Mouse (Mus musculus) neural tube, embryonic 14.5 days (tissue): ENCODE results near the gene Galntl6. TPM values are rescaled to one million over a fixed set of nuclear protein-coding genes. Genes with fewer than 3 reads are reported as not detected.

Experiments used
- ATAC-seq: fragments of 200-750 bp; cut with Nextera tagmentation; 2 replicates; pipeline ENCODE4 v1.8.0; 2017; ENCODE audit warnings: low read depth, mild to moderate bottlenecking, moderate TSS enrichment, moderate library complexity
- H3K27ac ChIP-seq: fragments of 300-500 bp; sonication (generic); 2 replicates; pipeline ENCODE4 v1.5.1; 2014; ENCODE audit warnings: low read depth, mild to moderate bottlenecking, control low read depth, low read length, moderate library complexity, mixed read lengths
- H3K27me3 ChIP-seq: fragments of 300-500 bp; sonication (generic); 2 replicates; pipeline ENCODE4 v1.6.1; 2014; ENCODE audit warnings: low read length; ENCODE audit not compliant: control insufficient read depth, insufficient read depth
- H3K36me3 ChIP-seq: fragments of 300-500 bp; sonication (generic); 2 replicates; pipeline ENCODE4 v1.6.1; 2014; ENCODE audit warnings: low read length, mixed read lengths; ENCODE audit not compliant: control insufficient read depth, insufficient read depth
- H3K4me1 ChIP-seq: fragments of 300-500 bp; sonication (generic); 2 replicates; pipeline ENCODE4 v1.6.1; 2014; ENCODE audit warnings: low read length; ENCODE audit not compliant: control insufficient read depth, insufficient read depth
- H3K4me2 ChIP-seq: fragments of 300-500 bp; sonication (generic); 2 replicates; pipeline ENCODE4 v1.6.1; 2014; ENCODE audit warnings: mild to moderate bottlenecking, low read depth, low read length, control low read depth
- H3K4me3 ChIP-seq: fragments of 300-500 bp; sonication (generic); 2 replicates; pipeline ENCODE4 v1.5.1; 2014; ENCODE audit warnings: low read depth, low read length, control low read depth, mixed read lengths
- H3K9ac ChIP-seq: fragments of 300-500 bp; sonication (generic); replicated peaks from 2 replicates; pipeline ENCODE4 v1.6.1; 2014; ENCODE audit warnings: low read depth, mild to moderate bottlenecking, control low read depth, low read length, mixed read lengths
- H3K9me3 ChIP-seq: fragments of 300-500 bp; sonication (generic); 2 replicates; pipeline ENCODE4 v1.6.1; 2016; ENCODE audit warnings: low read length; ENCODE audit not compliant: control insufficient read depth
- WGBS: fragments of 180-500 bp; shearing (Covaris S2); extraction: QIAGEN DNeasy Blood & Tissue Kit; methylation state at CpG from one replicate; pipeline ENCODE4 v1.1.7; 2014; 5-methylcytosine and 5-hydroxymethylcytosine counted together
- polyA plus RNA-seq: library from polyadenylated mRNA; unstranded; fragments of >200 nt; fragmentation: Nextera tagmentation; extraction: Ambion mirVana; gene quantifications from 2 replicates; pipeline ENCODE4 v1.2.1, GENCODE M21; 2014

Gene Galntl6
- polyA plus RNA-seq, 1 experiment from 2014 or later = 26.4 TPM

DNA sequence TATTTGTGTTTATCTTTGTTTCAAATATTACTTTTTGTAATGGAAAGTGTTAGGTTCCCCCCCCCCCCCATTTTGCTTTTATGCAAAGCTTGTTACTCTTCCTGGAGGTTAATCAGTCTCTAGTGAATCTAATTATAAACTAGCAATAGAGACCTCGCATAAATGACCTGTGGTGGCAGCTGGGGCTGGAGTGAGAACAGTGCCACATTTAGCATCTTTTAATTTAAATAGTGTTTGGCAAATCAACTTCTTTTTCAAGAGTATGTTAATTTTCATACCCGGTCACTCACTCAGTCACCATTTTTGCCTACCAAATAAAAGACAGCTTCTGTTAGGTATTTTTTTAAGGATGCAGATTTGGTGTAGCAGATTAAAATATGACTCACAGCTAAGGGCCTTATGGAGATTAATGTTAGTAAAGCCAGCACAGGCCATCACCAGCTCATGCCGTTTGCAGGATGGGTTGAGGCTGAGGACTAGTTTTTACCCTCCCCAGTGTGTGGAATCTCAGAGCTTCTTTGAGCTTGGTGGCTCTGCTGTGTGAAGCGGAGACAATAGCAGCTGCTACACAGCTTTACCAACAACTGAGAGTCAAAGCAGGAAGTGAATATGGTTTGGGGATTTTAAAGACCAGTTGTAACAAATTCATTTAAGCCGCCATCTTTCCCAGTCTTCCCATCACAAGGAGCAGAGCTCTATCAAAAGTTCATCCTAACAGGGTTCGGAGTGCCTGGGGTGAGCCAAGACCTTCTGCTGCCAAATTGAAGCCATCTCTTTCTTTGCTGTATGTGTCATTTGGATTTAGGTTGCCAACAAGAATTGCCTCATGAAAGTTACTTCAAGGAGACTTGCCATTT, 990.0 kb downstream of the Galntl6 start:
- Histone ChIP-seq H3K27me3 (no peaks in the 10 kb centered on the region), H3K27ac (no peak overlapping the region), H3K36me3 (no peaks in the 10 kb centered on the region), H3K4me1 (peaks cover 4% of the 10 kb centered on the region; the same call in 1 of the 2 replicates), H3K4me3 (no peak overlapping the region), H3K9ac (no peak overlapping the region), H3K9me3 (no peaks in the 10 kb centered on the region), H3K4me2 (no peak overlapping the region)
- ATAC-seq = no peak
- 40% methylated on average over 6 of the region's 6 CpGs for WGBS

DNA sequence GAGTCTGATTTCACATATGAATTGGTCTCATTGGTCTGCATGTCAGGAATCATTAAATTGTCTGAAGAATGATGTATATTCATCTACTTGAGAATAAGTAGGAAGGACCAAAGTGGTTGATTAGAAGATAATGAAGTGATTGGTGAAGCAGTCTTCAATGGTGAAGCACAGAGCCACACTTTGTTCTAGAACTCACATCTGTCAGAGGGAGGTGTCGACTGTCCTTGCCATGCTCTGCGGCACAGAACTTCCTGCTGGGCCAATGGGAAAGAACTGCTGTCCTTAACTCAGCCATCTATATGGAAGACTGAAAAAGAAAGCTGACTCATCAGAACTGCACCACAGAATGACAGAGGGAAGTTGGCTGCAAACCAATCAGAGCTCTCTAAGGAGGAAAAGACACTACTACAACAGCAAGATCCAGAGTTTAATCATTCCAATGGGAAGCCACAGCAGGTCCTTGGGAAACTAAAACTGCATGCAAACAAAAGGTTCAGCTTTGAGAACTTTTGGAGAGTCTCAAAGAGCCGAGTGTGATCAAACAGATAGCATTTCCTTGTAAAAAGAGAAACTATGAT, 992.0 kb downstream of the Galntl6 start:
- Histone ChIP-seq H3K36me3 (no peaks in the 10 kb centered on the region), H3K4me1 (peaks cover 4% of the 10 kb centered on the region; the same call in 1 of the 2 replicates), H3K9me3 (no peaks in the 10 kb centered on the region), H3K27me3 (no peaks in the 10 kb centered on the region), H3K27ac (no peak overlapping the region), H3K9ac (no peak overlapping the region), H3K4me3 (no peak overlapping the region), H3K4me2 (no peak overlapping the region)
- ATAC-seq = no peak
- 52% methylated on average over 3 of the region's 3 CpGs for WGBS

DNA sequence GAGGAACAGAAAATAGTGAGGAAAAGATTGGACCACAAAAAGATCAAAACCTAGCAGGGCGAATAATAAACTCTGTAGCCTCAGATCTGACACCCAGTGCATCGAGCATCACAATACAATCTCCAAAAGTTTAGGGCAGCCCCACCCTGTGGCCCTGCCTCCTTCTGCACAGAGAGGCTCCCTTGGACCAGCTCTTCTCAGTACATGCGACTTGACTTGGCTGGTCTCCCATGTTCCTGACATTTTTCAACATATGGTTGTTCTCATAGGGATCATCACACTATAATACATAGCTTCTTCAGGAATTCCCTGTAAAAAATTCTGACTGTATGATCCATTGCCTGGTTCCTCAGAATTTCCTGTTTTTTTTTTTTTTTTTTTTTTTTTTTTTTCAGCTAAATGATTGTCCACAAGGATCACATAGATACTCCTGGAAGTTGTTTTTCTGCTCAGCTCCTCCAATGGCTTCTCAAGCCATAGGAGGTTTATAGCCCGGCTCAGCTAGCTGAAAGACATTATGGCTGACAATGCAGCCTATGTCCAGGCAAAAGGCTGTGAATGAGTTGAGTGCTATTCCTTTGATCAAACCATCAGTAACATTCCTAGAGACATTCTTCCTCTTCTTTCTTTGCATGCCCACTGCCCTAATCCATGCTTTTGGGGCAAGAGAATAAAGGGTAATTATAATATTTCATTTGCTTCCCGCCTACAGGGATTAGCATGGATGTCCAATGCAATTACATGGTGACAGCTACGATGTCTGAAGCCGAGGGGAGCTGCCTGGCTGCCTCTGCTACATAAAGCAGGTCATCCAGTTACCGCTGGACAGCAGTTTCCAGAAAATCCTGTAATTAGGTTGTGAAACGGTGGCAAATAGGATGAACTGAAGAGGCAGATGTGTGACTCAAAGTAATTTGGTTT, 993.5 kb downstream of the Galntl6 start:
- Histone ChIP-seq H3K36me3 (no peaks in the 10 kb centered on the region), H3K27ac (no peak overlapping the region), H3K9ac (no peak overlapping the region), H3K4me2 (no peak overlapping the region), H3K27me3 (no peaks in the 10 kb centered on the region), H3K4me1 (peaks cover 4% of the 10 kb centered on the region; the same call in 1 of the 2 replicates), H3K9me3 (no peaks in the 10 kb centered on the region), H3K4me3 (no peak overlapping the region)
- 31% methylated on average over 9 of the region's 9 CpGs for WGBS
- no peak for ATAC-seq

DNA sequence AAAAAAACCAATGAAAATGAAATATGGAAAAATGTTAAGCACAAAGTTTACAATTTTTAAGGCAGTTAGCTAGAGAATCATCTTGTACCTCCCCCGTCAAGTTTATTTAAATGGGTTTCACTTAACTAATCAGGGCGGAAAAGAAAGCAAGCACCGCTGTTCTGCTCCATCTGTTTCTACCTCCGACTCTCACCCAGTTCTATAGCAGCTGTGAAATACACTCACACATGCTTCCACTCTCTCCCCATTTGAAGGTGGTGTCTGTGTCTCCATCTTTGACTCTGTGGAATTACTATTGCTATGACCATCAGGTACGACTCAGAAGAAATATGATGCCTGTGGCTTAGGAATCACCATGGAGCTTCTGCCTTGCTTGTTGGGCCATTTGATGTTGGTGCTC, 1019.1 kb downstream of the Galntl6 start:
- 93% methylated on average over 5 of the region's 5 CpGs for WGBS
- Histone ChIP-seq H3K4me3 (no peak overlapping the region), H3K4me2 (no peak overlapping the region), H3K27ac (no peak overlapping the region), H3K36me3 (no peaks in the 10 kb centered on the region), H3K27me3 (no peaks in the 10 kb centered on the region), H3K4me1 (no peaks in the 10 kb centered on the region), H3K9me3 (no peaks in the 10 kb centered on the region), H3K9ac (no peak overlapping the region)
- no peak for ATAC-seq

DNA sequence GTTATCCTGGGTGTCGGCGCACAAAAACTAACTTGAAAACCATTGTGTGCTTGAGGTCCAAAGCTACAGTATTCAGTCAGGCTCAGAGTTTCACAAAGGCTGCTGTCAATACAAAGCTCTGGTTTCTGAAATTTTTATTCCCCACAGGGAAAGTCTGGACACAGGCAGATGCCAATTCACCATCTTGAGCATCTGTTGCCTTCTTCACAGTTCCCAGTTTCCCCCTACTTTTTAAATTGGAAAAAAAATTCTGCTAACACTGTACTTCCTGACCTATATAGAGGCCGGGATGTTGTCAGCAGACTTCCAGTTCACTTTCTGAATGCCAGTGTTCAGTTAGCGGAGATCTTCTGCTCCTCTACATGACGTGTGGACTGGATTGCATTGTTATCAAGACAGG, 1020.3 kb downstream of the Galntl6 start:
- no peak overlapping the region for H3K9ac ChIP-seq
- H3K4me1 ChIP-seq = no peaks in the 10 kb centered on the region
- no peak for ATAC-seq
- H3K27ac ChIP-seq = no peak overlapping the region
- H3K36me3 ChIP-seq = no peaks in the 10 kb centered on the region
- H3K27me3 ChIP-seq = no peaks in the 10 kb centered on the region
- no peak overlapping the region for H3K4me2 ChIP-seq
- no peaks in the 10 kb centered on the region for H3K9me3 ChIP-seq
- WGBS = 87% methylated on average over 5 of the region's 5 CpGs
- no peak overlapping the region for H3K4me3 ChIP-seq

DNA sequence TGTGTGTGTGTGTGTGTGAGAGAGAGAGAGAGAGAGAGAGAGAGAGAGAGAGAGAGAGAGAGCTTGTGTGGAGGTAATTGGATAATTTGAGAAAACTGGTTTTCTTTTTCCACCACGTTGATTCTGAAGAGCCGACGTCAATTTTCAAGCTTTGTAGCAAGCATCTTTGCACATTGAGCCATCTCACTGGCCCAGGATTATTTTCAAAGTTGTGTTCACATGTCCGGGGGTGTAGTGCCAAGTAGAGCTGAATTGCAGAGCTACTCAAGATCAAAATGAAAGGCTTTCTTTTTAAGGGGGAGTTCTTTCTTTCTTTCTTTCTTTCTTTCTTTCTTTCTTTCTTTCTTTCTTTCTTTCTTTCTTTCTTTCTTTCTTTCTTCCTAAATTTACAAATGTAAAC, 1022.3 kb downstream of the Galntl6 start:
- no peaks in the 10 kb centered on the region for H3K9me3 ChIP-seq
- H3K27ac ChIP-seq = no peak overlapping the region
- H3K27me3 ChIP-seq = no peaks in the 10 kb centered on the region
- WGBS = 74% methylated on average over 4 of the region's 4 CpGs
- no peak overlapping the region for H3K9ac ChIP-seq
- no peak overlapping the region for H3K4me2 ChIP-seq
- no peak overlapping the region for H3K4me3 ChIP-seq
- ATAC-seq = no peak
- no peaks in the 10 kb centered on the region for H3K4me1 ChIP-seq
- no peaks in the 10 kb centered on the region for H3K36me3 ChIP-seq

DNA sequence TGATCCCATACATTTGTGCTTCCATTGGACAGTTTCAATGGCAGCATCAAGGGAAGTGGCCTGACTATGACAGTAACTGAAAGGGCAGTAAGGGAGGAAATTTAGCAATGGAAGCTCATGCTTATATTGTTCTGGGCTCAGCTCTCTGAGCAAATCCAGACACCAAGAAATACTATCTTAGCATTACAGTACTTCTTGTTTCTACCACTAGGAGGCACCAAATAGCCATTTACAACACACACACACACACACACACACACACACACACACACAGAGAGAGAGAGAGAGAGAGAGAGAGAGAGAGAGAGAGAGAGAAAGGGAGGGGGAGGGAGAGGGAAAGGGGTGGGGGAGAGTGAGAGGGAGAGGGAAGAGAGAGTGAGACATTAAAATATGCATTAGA, 1023.6 kb downstream of the Galntl6 start:
- no peak overlapping the region for H3K4me2 ChIP-seq

DNA sequence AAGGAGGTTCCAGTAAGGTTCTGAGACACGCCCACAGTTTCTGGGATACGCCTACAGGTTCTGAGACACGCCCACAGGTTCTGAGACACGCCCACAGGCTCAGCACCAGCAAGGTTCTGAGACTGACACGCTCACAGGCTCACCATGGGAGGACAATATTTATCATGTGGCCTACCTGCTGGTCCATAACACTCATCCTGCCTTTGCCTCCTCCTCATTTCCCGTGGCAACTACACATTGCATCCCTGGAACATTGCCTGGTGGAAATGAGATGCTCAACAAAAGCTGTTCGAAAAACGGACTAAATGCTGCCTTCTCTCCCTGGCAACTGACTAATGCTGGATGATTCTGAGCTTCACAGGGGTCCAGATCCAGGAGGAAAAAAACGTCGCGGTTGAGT, 1033.0 kb downstream of the Galntl6 start:
- Histone ChIP-seq H3K9me3 (no peaks in the 10 kb centered on the region), H3K27ac (no peak overlapping the region), H3K36me3 (no peaks in the 10 kb centered on the region), H3K4me3 (no peak overlapping the region), H3K4me1 (no peaks in the 10 kb centered on the region), H3K4me2 (no peak overlapping the region), H3K9ac (no peak overlapping the region), H3K27me3 (no peaks in the 10 kb centered on the region)
- peak; percentile 31; the same call in 1 of the 2 replicates for ATAC-seq
- 54% methylated on average over 11 of the region's 11 CpGs for WGBS

More for the DNA sequence above, 1023.6 kb downstream of the Galntl6 start:
- no peak overlapping the region for H3K9ac ChIP-seq
- ATAC-seq = no peak
- H3K4me1 ChIP-seq = no peaks in the 10 kb centered on the region
- H3K9me3 ChIP-seq = no peaks in the 10 kb centered on the region
- H3K36me3 ChIP-seq = no peaks in the 10 kb centered on the region
- no peaks in the 10 kb centered on the region for H3K27me3 ChIP-seq
- no peak overlapping the region for H3K27ac ChIP-seq
- H3K4me3 ChIP-seq = no peak overlapping the region

DNA sequence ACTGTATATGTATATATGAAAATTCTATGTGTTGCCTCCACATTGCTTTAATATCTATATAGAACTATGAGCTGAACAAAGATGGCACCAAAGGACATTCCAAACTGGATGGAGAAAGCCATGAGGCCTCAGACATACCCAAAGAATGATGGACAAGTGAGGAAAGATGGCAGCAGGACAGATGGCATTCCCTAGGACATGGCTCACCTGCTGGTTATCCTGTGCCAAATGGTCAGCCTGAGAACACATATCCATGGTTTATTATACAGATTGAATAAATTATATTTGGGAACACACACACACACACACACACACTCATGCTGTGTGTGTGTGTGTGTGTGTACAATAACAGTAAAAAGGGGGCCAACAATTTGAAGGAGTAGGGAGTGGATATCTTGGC, 1063.4 kb downstream of the Galntl6 start:
- Histone ChIP-seq H3K9me3 (no peaks in the 10 kb centered on the region), H3K4me1 (no peaks in the 10 kb centered on the region), H3K4me3 (no peak overlapping the region), H3K27me3 (no peaks in the 10 kb centered on the region), H3K27ac (no peak overlapping the region), H3K4me2 (no peak overlapping the region), H3K9ac (no peak overlapping the region), H3K36me3 (no peaks in the 10 kb centered on the region)
- ATAC-seq = no peak
